Mouse (Mus musculus) stomach, postnatal 0 days (tissue): ENCODE data around the gene Gpr173. TPM values are rescaled to one million over a fixed set of nuclear protein-coding genes. Genes with fewer than 3 reads are reported as not detected.
"Not testable (repeated sequence)": the region's sequence is repeated elsewhere in the genome, so short reads cannot be mapped to it uniquely, and the experiment has no call there.

Source experiments
- ATAC-seq: fragments of 200-750 bp; cut with Nextera tagmentation; 2 replicates; pipeline ENCODE4 v1.8.0; 2017; ENCODE audit not compliant: low FRiP score, low TSS enrichment
- DNase-seq: peaks from one replicate; pipeline ENCODE4 v3.0.0-alpha.2; 2016; ENCODE audit warnings: low spot score
- H3K27ac ChIP-seq: fragments of 300-500 bp; sonication (generic); replicated peaks from 2 replicates; pipeline ENCODE4 v1.5.1; 2014; ENCODE audit warnings: mild to moderate bottlenecking, control low read depth
- H3K27me3 ChIP-seq: fragments of 300-500 bp; sonication (generic); 2 replicates; pipeline ENCODE4 v1.6.1; 2014; ENCODE audit warnings: low read length; ENCODE audit not compliant: control insufficient read depth, insufficient read depth
- H3K36me3 ChIP-seq: fragments of 300-500 bp; sonication (generic); 2 replicates; pipeline ENCODE4 v1.6.1; 2014; ENCODE audit warnings: low read length, mixed read lengths; ENCODE audit not compliant: control insufficient read depth, insufficient read depth
- H3K4me1 ChIP-seq: fragments of 300-500 bp; sonication (generic); replicated peaks from 2 replicates; pipeline ENCODE4 v1.6.1; 2014; ENCODE audit warnings: antibody characterized with exemption; ENCODE audit not compliant: control insufficient read depth, insufficient read depth
- H3K4me2 ChIP-seq: fragments of 300-500 bp; sonication (generic); replicated peaks from 2 replicates; pipeline ENCODE4 v1.6.1; 2014; ENCODE audit warnings: low read depth, mild to moderate bottlenecking, control low read depth, moderate library complexity
- H3K4me3 ChIP-seq: fragments of 300-500 bp; sonication (generic); 2 replicates; pipeline ENCODE4 v1.5.1; 2014; ENCODE audit warnings: low read depth, low read length, control low read depth
- H3K9ac ChIP-seq: fragments of 300-500 bp; sonication (generic); 2 replicates; pipeline ENCODE4 v1.6.1; 2014; ENCODE audit warnings: mild to moderate bottlenecking, low read length, control low read depth, mixed read lengths
- H3K9me3 ChIP-seq: fragments of 300-500 bp; sonication (generic); 2 replicates; pipeline ENCODE4 v1.6.1; 2016; ENCODE audit warnings: low read length; ENCODE audit not compliant: control insufficient read depth
- CTCF ChIP-seq: IDR thresholded peaks from 2 replicates; pipeline ENCODE4 v1.5.1; 2016; ENCODE audit warnings: antibody characterized with exemption, low read depth, mild to moderate bottlenecking, moderate library complexity
- EP300 ChIP-seq: optimal IDR thresholded peaks from 2 replicates; pipeline ENCODE3; 2016; ENCODE audit warnings: antibody characterized with exemption
- WGBS: fragments of 180-500 bp; shearing (Covaris S2); extraction: QIAGEN DNeasy Blood & Tissue Kit; methylation state at CpG from one replicate; pipeline ENCODE4 v1.1.7; 2014; 5-methylcytosine and 5-hydroxymethylcytosine counted together
- polyA plus RNA-seq: library from polyadenylated mRNA; unstranded; fragments of >200 nt; fragmentation: Nextera tagmentation; extraction: Ambion mirVana; gene quantifications from 2 replicates; pipeline ENCODE4 v1.2.1, GENCODE M21; 2015

Gpr173 gene
- polyA plus RNA-seq, 1 experiment from 2014 or later = 1.0 TPM

GRCm38 (mm10) chrX:152336546-152337332, 31.8 kb downstream of the Gpr173 start:
- DNase-seq (peak; percentile 87), ATAC-seq (peak; percentile 99)
- TF ChIP-seq CTCF = no peak; the same call in 1 of the 2 replicates
- H3K9ac ChIP-seq = peak overlapping the region; percentile 54
- WGBS = 14% methylated on average over 33 of the region's 33 CpGs
- H3K4me2 ChIP-seq = peak overlapping the region; percentile 46
- H3K4me1 ChIP-seq = no peaks in the 10 kb centered on the region
- H3K4me3 ChIP-seq = peak overlapping the region; percentile 6; the same call in 1 of the 2 replicates
- H3K9me3 ChIP-seq = no peaks in the 10 kb centered on the region
- peak overlapping the region; percentile 88 for H3K27ac ChIP-seq
- H3K27me3 ChIP-seq = no peaks in the 10 kb centered on the region
- no peaks in the 10 kb centered on the region for H3K36me3 ChIP-seq

GRCm38 (mm10) chrX:152336123-152336522, 32.4 kb downstream of the Gpr173 start:
- not testable (repeated sequence) for H3K27ac ChIP-seq, H3K4me3 ChIP-seq, H3K9ac ChIP-seq, ATAC-seq, DNase-seq, H3K4me1 ChIP-seq, H3K9me3 ChIP-seq, H3K36me3 ChIP-seq, H3K4me2 ChIP-seq, H3K27me3 ChIP-seq
- 51% methylated on average over 4 of the region's 4 CpGs for WGBS

GRCm38 (mm10) chrX:152329400-152329799, 39.1 kb downstream of the Gpr173 start:
- not testable (repeated sequence) for H3K27ac ChIP-seq, H3K4me2 ChIP-seq, H3K4me3 ChIP-seq, H3K9ac ChIP-seq, H3K4me1 ChIP-seq, H3K27me3 ChIP-seq, ATAC-seq, H3K36me3 ChIP-seq, H3K9me3 ChIP-seq, DNase-seq

- Histone ChIP-seq H3K4me1 (no peaks in the 10 kb centered on the region), H3K9me3 (no peaks in the 10 kb centered on the region), H3K27me3 (no peaks in the 10 kb centered on the region), H3K9ac (peak overlapping the region; percentile 27; the same call in 1 of the 2 replicates), H3K4me2 (peak overlapping the region; percentile 61), H3K36me3 (no peaks in the 10 kb centered on the region), H3K27ac (0 out of 2 replicates have a peak overlapping the region, but pooled peaks have one; percentile 24), H3K4me3 (peak overlapping the region; percentile 50)
- DNase-seq (no peak), ATAC-seq (peak; percentile 14; the same call in 1 of the 2 replicates)
- TF ChIP-seq CTCF (no peak), EP300 (no peak)
- 13% methylated on average over 8 of the region's 8 CpGs for WGBS
Observed at GRCm38 (mm10) chrX:152327689-152328052, 40.8 kb downstream of the Gpr173 start.

GRCm38 (mm10) chrX:152326996-152327688, 41.4 kb downstream of the Gpr173 start, which contains the start of gene Kantr:
Kantr (minus strand) TSS chrX:152327495.
- Histone ChIP-seq H3K9ac (peak within 1 kb of the TSS; percentile 61), H3K27me3 (no peaks in the 10 kb centered on the region), H3K9me3 (no peaks in the 10 kb centered on the region), H3K4me2 (peak within 1 kb of the TSS; percentile 61), H3K27ac (0 out of 2 replicates have a peak within 1 kb of the TSS, but pooled peaks have one; percentile 24), H3K4me1 (no peaks in the 10 kb centered on the region), H3K36me3 (no peaks in the 10 kb centered on the region), H3K4me3 (peak within 1 kb of the TSS; percentile 50)
- DNase-seq = peak; percentile 71
- WGBS = 13% methylated on average over 26 of the region's 29 CpGs
- TF ChIP-seq CTCF (no peak), EP300 (no peak)
- ATAC-seq = peak; percentile 99

- Histone ChIP-seq H3K4me1 (no peaks in the 10 kb centered on the region), H3K4me2 (no peak overlapping the region), H3K36me3 (no peaks in the 10 kb centered on the region), H3K9me3 (no peaks in the 10 kb centered on the region), H3K9ac (no peak overlapping the region), H3K4me3 (no peak overlapping the region), H3K27ac (no peak overlapping the region), H3K27me3 (no peaks in the 10 kb centered on the region)
- DNase-seq (peak; percentile 21), ATAC-seq (no peak)
- WGBS = 90% methylated on average over 1 of the region's 1 CpGs
- TF ChIP-seq CTCF (peak; percentile 47), EP300 (no peak)
Observed at GRCm38 (mm10) chrX:152323584-152323983, 44.9 kb downstream of the Gpr173 start.
